Mouse (Mus musculus): ENCODE measurements around the gene Arid2. TPM values are rescaled to one million over a fixed set of nuclear protein-coding genes. Genes with fewer than 3 reads are reported as not detected.

Gene Arid2
- polyA plus RNA-seq, 1 experiment from 2014 or later: 7.9 TPM

DNA sequence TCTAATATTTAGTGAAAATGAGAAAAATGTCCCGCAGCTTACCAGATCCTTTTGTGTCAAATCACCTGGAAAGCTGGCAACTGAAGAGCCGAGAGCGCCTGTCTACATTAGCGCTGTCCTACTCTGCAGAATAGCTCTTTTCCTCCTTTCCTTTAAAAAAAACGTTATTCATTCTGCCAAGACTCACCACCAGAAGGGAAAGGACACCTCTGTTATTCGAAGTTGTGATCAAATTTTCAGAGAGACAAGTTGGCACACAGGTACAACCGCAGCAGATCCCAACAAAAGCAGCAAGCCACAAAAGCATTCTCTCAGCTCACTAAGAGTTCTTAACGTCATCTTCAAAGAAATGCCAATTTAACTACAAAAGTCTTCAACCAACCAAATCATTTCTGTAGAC, 4.2 kb upstream of the Arid2 start:
- ATAC-seq (ENCODE audit: low read depth): no peak
- no peaks in the 10 kb centered on the region for H3K9me3 ChIP-seq (replicated peaks; ENCODE audit: control insufficient read depth, low read length)
- H3K4me2 ChIP-seq (ENCODE audit: low read depth, low read length): peak overlapping the region; percentile 99
- H3K36me3 ChIP-seq (ENCODE audit: control insufficient read depth, insufficient read depth): peaks cover 9% of the 10 kb centered on the region
- peaks cover 38% of the 10 kb centered on the region for H3K4me1 ChIP-seq (ENCODE audit: control insufficient read depth, low read depth, low read length)
- no peak overlapping the region for H3K9ac ChIP-seq (ENCODE audit: low read depth, low read length)
- 0 out of 2 replicates have a peak overlapping the region, but pooled peaks have one; percentile 2 for H3K4me3 ChIP-seq (ENCODE audit: low read depth, low read length)
- no peaks in the 10 kb centered on the region for H3K27me3 ChIP-seq (ENCODE audit: control insufficient read depth, insufficient read depth, low read depth, low read length)
- WGBS (ENCODE audit: insufficient replicate concordance): 78% methylated on average over 8 of the region's 8 CpGs
- H3K27ac ChIP-seq (ENCODE audit: low read length): no peak overlapping the region

DNA sequence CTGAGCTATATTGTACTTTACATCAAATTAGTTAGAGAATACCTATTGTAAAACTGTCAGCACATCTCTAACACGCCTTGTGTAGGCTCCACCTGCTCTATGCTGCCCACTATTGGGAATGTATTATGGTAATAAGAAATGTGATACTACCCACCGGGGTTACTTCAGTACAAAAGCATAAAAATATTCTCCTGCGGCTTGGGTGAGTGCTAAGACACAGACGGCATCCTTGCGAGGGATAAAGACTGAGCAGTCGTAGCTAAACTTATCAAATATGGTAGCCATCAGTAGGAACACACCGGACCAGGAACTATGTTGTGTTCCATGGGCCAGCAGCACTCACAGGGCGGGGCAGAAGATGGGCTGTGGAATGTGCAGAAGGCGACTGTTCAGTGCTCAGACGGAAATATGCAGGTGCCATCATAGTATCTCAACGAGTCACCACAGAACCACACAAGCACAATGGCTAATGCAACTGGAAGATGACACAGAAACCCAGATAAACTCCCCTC, 3.3 kb upstream of the Arid2 start:
- WGBS (ENCODE audit: insufficient replicate concordance): 7% methylated on average over 11 of the region's 11 CpGs
- Histone ChIP-seq H3K4me2 (ENCODE audit: low read depth, low read length) (peak overlapping the region; percentile 99), H3K4me1 (ENCODE audit: control insufficient read depth, low read depth, low read length) (peaks cover 34% of the 10 kb centered on the region), H3K27ac (ENCODE audit: low read length) (peak overlapping the region; percentile 99), H3K4me3 (ENCODE audit: low read depth, low read length) (peak overlapping the region; percentile 95), H3K9ac (ENCODE audit: low read depth, low read length) (peak overlapping the region; percentile 98), H3K27me3 (ENCODE audit: control insufficient read depth, insufficient read depth, low read depth, low read length) (no peaks in the 10 kb centered on the region), H3K9me3 (replicated peaks; ENCODE audit: control insufficient read depth, low read length) (no peaks in the 10 kb centered on the region), H3K36me3 (ENCODE audit: control insufficient read depth, insufficient read depth) (peaks cover 6% of the 10 kb centered on the region; the same call in 1 of the 2 replicates)
- no peak for ATAC-seq (ENCODE audit: low read depth)

DNA sequence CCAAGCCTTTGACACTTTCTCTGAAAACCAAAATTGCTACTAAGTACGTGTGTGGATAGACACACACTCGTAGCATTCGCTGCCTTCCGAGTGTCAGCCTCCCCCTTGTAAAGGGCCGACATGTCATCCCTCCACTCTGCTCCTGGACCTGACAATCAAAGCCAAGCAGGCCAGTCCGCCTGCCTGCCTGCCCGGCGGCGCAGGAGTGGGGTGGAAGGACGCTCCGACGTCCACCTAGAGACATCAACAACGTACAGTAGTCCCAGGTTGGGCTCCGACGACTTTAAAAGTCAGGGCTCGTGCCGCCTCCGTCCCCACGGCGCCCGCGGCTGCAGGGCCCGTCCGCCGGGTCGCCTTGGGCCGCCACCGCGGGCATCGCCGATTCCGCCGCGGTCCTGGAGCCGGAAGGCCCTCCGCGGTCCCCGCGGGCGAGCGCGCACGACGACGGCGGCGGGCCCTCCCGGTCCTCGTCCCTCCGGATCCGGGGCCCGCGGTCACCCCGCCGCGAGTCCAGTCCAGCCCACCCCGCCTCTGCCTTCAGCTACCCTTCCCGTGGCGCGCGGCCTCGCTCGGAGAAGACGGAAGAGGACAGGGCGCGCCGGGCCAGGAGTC, 2.5 kb upstream of the Arid2 start:
- Histone ChIP-seq H3K36me3 (ENCODE audit: control insufficient read depth, insufficient read depth) (peaks cover 6% of the 10 kb centered on the region; the same call in 1 of the 2 replicates), H3K4me2 (ENCODE audit: low read depth, low read length) (peak overlapping the region; percentile 99), H3K27me3 (ENCODE audit: control insufficient read depth, insufficient read depth, low read depth, low read length) (no peaks in the 10 kb centered on the region), H3K9ac (ENCODE audit: low read depth, low read length) (peak overlapping the region; percentile 98), H3K4me1 (ENCODE audit: control insufficient read depth, low read depth, low read length) (peaks cover 34% of the 10 kb centered on the region), H3K9me3 (replicated peaks; ENCODE audit: control insufficient read depth, low read length) (no peaks in the 10 kb centered on the region), H3K4me3 (ENCODE audit: low read depth, low read length) (peak overlapping the region; percentile 95), H3K27ac (ENCODE audit: low read length) (peak overlapping the region; percentile 99)
- peak; percentile 5 for ATAC-seq (ENCODE audit: low read depth)
- WGBS (ENCODE audit: insufficient replicate concordance): under 1% methylated on average over 63 of the region's 67 CpGs

DNA sequence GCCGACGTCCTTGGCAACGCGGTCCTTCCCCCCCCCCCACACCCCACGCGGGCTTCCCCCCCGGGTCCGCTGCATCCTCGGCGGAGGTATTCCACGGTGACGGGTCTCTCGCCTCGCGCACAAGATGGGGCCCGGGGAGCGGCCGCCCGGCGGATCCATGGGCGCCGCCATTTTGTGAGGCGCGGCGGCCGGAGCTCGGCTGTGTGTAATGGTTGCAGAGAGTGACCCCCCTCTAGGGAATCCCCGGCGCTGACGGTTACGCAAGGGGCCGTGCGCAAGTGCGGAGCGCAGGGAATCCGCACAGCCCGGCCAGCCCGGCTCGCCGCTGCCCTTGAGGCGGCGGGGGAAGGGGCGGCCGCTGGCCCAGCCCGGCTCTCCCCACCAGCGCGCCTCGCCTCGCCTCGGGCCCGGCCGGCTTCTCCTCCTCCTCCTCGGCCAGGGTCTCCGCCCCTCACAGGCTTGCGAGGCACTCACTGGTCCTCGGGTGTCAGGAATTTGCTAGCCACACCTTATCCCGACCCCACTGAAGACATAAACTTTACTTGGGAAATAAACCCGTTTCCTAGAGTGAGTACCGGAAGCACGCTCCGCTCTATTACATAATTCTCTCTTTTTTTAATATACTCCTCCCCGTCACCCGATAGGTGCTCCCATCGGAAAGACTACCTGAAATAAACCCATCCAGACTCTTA, 1.8 kb upstream of the Arid2 start:
- no peaks in the 10 kb centered on the region for H3K27me3 ChIP-seq (ENCODE audit: control insufficient read depth, insufficient read depth, low read depth, low read length)
- no peaks in the 10 kb centered on the region for H3K9me3 ChIP-seq (replicated peaks; ENCODE audit: control insufficient read depth, low read length)
- H3K27ac ChIP-seq (ENCODE audit: low read length): peak overlapping the region; percentile 99
- H3K4me3 ChIP-seq (ENCODE audit: low read depth, low read length): peak overlapping the region; percentile 95
- H3K4me1 ChIP-seq (ENCODE audit: control insufficient read depth, low read depth, low read length): peaks cover 31% of the 10 kb centered on the region
- ATAC-seq (ENCODE audit: low read depth): peak; percentile 50
- H3K36me3 ChIP-seq (ENCODE audit: control insufficient read depth, insufficient read depth): peaks cover 6% of the 10 kb centered on the region; the same call in 1 of the 2 replicates
- under 1% methylated on average over 59 of the region's 64 CpGs for WGBS (ENCODE audit: insufficient replicate concordance)
- H3K9ac ChIP-seq (ENCODE audit: low read depth, low read length): peak overlapping the region; percentile 98
- H3K4me2 ChIP-seq (ENCODE audit: low read depth, low read length): peak overlapping the region; percentile 99

DNA sequence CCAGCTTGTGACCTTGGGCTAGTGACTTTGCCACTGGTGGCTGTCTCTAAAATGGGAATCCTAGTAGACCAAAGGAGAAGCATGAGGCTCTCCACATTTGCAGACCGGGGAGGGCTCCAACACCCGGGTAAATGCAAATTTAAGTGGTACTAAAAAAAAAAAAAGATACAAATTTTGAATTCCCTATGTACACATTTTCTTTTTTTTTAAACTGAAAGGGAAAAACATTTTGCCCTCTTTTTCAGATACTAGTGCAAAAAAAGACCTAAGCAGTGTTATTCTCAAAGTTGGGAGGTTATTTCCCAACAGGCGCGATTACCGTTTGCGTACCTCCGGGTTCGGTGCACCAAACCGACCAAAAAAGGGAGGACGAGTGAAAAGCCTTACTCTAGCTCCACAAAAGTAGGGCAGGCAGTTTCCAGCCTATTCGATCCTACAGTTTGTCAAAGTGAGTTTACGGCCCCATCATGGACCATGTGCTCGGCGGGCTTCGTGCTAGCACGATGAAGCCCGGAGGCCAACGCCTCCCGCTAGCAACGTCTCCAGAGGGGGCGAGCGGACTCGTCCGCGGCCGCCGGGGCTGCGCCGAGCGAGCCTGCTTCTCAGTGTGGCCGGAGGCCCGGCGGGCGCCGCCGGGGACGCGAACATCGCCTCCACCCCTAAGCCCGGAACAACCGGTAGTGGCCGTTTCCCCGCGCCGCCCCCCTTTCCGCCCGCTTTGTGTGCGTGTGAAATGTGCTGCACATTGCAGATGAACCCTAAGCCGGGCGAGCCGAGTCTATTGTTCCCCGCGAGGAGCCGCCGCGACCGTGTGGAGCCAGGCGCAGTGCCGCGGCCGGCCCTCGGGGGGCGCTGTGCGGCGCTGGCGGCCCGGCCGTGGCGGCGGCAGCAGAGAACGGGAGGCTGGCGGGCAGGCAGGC, 1.0 kb upstream of the Arid2 start:
- ATAC-seq (ENCODE audit: low read depth): peak; percentile 67
- peak overlapping the region; percentile 99 for H3K4me2 ChIP-seq (ENCODE audit: low read depth, low read length)
- peak overlapping the region; percentile 95 for H3K4me3 ChIP-seq (ENCODE audit: low read depth, low read length)
- H3K9ac ChIP-seq (ENCODE audit: low read depth, low read length): peak overlapping the region; percentile 98
- H3K27ac ChIP-seq (ENCODE audit: low read length): peak overlapping the region; percentile 99
- H3K36me3 ChIP-seq (ENCODE audit: control insufficient read depth, insufficient read depth): no peaks in the 10 kb centered on the region; the same call in 1 of the 2 replicates
- WGBS (ENCODE audit: insufficient replicate concordance): under 1% methylated on average over 69 of the region's 72 CpGs
- no peaks in the 10 kb centered on the region for H3K9me3 ChIP-seq (replicated peaks; ENCODE audit: control insufficient read depth, low read length)
- H3K4me1 ChIP-seq (ENCODE audit: control insufficient read depth, low read depth, low read length): peaks cover 27% of the 10 kb centered on the region
- no peaks in the 10 kb centered on the region for H3K27me3 ChIP-seq (ENCODE audit: control insufficient read depth, insufficient read depth, low read depth, low read length)

DNA sequence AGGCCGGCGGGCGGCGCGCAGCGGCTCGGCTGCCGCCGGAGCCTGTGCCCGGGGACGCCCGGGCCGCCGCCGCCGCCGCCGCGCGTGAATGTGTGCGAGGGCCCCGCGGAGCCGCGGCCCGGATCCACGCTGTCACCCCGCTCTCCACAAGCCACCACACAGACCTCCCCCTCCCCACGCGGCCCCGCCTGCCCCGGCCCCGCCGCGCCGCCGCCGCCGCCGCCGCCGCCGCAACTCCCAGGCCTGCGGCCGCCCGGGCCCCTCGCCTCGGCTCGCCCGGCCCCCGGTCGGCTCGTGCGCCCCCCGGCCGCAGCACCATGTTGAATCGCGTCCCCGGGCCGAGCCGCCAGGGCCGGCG, 404 bp upstream of the Arid2 start:
- peak overlapping the region; percentile 99 for H3K27ac ChIP-seq (ENCODE audit: low read length)
- peak overlapping the region; percentile 99 for H3K4me2 ChIP-seq (ENCODE audit: low read depth, low read length)
- ATAC-seq (ENCODE audit: low read depth): peak; percentile 22
- H3K27me3 ChIP-seq (ENCODE audit: control insufficient read depth, insufficient read depth, low read depth, low read length): no peaks in the 10 kb centered on the region
- peak overlapping the region; percentile 95 for H3K4me3 ChIP-seq (ENCODE audit: low read depth, low read length)
- WGBS (ENCODE audit: insufficient replicate concordance): 0% methylated on average over 1 of the region's 63 CpGs
- H3K9ac ChIP-seq (ENCODE audit: low read depth, low read length): peak overlapping the region; percentile 98
- no peaks in the 10 kb centered on the region; the same call in 1 of the 2 replicates for H3K36me3 ChIP-seq (ENCODE audit: control insufficient read depth, insufficient read depth)
- H3K9me3 ChIP-seq (replicated peaks; ENCODE audit: control insufficient read depth, low read length): no peaks in the 10 kb centered on the region
- H3K4me1 ChIP-seq (ENCODE audit: control insufficient read depth, low read depth, low read length): peaks cover 27% of the 10 kb centered on the region

DNA sequence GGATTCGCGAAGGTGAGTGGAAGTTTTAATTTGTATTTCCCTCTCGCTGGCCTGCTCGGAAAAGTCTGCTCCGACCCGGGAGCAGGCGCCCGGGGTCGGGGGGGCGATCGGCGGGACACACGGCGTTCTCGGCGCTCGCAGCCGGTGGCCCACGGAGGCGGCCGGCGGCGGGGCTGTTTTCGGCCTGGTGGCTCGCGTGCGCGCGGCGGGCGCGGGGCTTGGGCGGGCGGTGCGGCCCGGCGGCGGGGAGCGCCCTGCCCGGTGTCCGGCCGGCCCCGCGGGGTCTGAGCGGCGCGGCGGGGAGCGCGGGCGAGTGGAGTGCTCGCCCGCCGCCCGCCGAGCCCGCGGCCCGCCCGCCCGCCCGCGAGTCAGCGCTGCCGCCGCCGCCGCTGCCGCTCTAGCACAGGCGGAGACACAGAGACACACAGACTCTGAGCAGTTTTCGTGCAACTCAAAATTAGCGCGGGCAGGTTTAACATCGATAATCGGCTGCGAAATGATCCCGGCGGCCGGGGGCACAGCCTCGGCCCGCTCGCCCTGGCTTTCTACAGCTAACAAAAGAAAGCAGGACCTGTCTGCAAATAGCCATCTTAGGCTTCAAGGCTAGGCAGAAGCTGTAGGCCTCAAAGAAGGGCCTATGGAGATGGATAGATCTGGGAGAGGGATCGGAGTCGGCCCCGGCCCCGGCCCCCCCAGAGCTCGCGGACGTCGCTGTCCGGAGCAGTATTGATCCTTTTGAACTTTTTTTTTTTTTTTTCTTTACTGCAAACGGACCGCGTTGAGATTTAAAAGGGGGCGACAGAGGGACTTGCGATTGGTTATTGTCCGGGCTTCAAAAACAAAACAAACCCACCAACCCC, 888 bp downstream of the Arid2 start:
- Histone ChIP-seq H3K4me2 (ENCODE audit: low read depth, low read length) (peak overlapping the region; percentile 99), H3K36me3 (ENCODE audit: control insufficient read depth, insufficient read depth) (no peaks in the 10 kb centered on the region), H3K27me3 (ENCODE audit: control insufficient read depth, insufficient read depth, low read depth, low read length) (no peaks in the 10 kb centered on the region), H3K9me3 (replicated peaks; ENCODE audit: control insufficient read depth, low read length) (no peaks in the 10 kb centered on the region), H3K27ac (ENCODE audit: low read length) (peak overlapping the region; percentile 99), H3K4me1 (ENCODE audit: control insufficient read depth, low read depth, low read length) (peaks cover 24% of the 10 kb centered on the region), H3K9ac (ENCODE audit: low read depth, low read length) (peak overlapping the region; percentile 98), H3K4me3 (ENCODE audit: low read depth, low read length) (peak overlapping the region; percentile 95)
- under 1% methylated on average over 88 of the region's 97 CpGs for WGBS (ENCODE audit: insufficient replicate concordance)
- peak; percentile 7; the same call in 1 of the 2 replicates for ATAC-seq (ENCODE audit: low read depth)

DNA sequence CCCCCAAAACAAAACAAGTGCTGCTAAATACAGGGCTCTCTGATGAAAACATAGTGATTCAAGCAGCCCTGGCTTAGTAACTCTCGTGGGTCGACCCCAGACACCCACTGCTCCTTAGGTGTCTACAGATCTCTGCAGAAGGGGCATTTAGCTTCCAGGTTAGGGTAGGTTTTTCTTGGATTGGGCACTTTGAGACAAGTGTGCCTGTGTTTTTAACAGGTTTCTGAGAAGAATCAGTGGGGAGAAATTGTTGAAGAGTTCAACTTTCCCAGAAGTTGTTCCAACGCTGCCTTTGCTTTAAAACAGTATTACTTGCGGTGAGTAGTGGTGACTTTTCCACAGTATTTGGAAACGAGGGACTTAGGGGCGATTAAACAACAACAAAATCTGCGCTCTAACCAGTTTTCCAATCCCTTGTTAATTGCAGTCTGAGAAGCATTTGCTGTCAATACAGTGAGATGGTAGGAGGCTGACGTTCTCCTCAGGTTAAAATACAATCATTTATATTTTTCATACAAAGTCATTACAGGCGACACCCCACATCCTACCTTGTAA, 1.6 kb downstream of the Arid2 start:
- no peaks in the 10 kb centered on the region for H3K36me3 ChIP-seq (ENCODE audit: control insufficient read depth, insufficient read depth)
- no peak for ATAC-seq (ENCODE audit: low read depth)
- peak overlapping the region; percentile 99 for H3K4me2 ChIP-seq (ENCODE audit: low read depth, low read length)
- peaks cover 22% of the 10 kb centered on the region for H3K4me1 ChIP-seq (ENCODE audit: control insufficient read depth, low read depth, low read length)
- H3K27ac ChIP-seq (ENCODE audit: low read length): peak overlapping the region; percentile 99
- 5% methylated on average over 9 of the region's 9 CpGs for WGBS (ENCODE audit: insufficient replicate concordance)
- H3K9ac ChIP-seq (ENCODE audit: low read depth, low read length): peak overlapping the region; percentile 98
- no peaks in the 10 kb centered on the region for H3K9me3 ChIP-seq (replicated peaks; ENCODE audit: control insufficient read depth, low read length)
- H3K27me3 ChIP-seq (ENCODE audit: control insufficient read depth, insufficient read depth, low read depth, low read length): no peaks in the 10 kb centered on the region
- H3K4me3 ChIP-seq (ENCODE audit: low read depth, low read length): peak overlapping the region; percentile 95
